Mouse (Mus musculus): ENCODE measurements around the gene Styxl1. TPM values are rescaled to one million over a fixed set of nuclear protein-coding genes. Genes with fewer than 3 reads are reported as not detected.

Gene Styxl1
- polyA plus RNA-seq, 1 experiment from 2014 or later: not detected

GRCm38 (mm10) chr5:135751595-135751994, 26.6 kb downstream of the Styxl1 start:
- Histone ChIP-seq H3K27ac (no peak overlapping the region), H3K36me3 (no peaks in the 10 kb centered on the region), H3K4me2 (replicated peaks) (no peak overlapping the region), H3K27me3 (no peaks in the 10 kb centered on the region), H3K4me3 (no peak overlapping the region), H3K4me1 (no peaks in the 10 kb centered on the region), H3K9ac (no peak overlapping the region), H3K9me3 (replicated peaks) (peaks cover 13% of the 10 kb centered on the region)
- ATAC-seq (ENCODE audit: low FRiP score): no peak
- 77% methylated on average over 2 of the region's 2 CpGs for WGBS

GRCm38 (mm10) chr5:135751041-135751440, 27.1 kb downstream of the Styxl1 start:
- 79% methylated on average over 1 of the region's 1 CpGs for WGBS
- Histone ChIP-seq H3K36me3 (no peaks in the 10 kb centered on the region), H3K4me2 (replicated peaks) (no peak overlapping the region), H3K27ac (no peak overlapping the region), H3K9me3 (replicated peaks) (peaks cover 13% of the 10 kb centered on the region), H3K4me3 (no peak overlapping the region), H3K27me3 (no peaks in the 10 kb centered on the region), H3K9ac (no peak overlapping the region), H3K4me1 (no peaks in the 10 kb centered on the region)
- no peak for ATAC-seq (ENCODE audit: low FRiP score)

- peaks cover 18% of the 10 kb centered on the region for H3K36me3 ChIP-seq
- no peak overlapping the region for H3K27ac ChIP-seq
- 19% methylated on average over 12 of the region's 12 CpGs for WGBS
- H3K4me3 ChIP-seq: peak overlapping the region; percentile 91
- H3K9me3 ChIP-seq (replicated peaks): peaks cover 13% of the 10 kb centered on the region
- H3K9ac ChIP-seq: peak overlapping the region; percentile 91; the same call in 1 of the 2 replicates
- ATAC-seq (ENCODE audit: low FRiP score): no peak
- peak overlapping the region; percentile 95 for H3K4me2 ChIP-seq (replicated peaks)
- H3K27me3 ChIP-seq: peaks cover 10% of the 10 kb centered on the region; the same call in 1 of the 2 replicates
- H3K4me1 ChIP-seq: peaks cover 19% of the 10 kb centered on the region
Observed at GRCm38 (mm10) chr5:135744742-135745141, 33.4 kb downstream of the Styxl1 start.

GRCm38 (mm10) chr5:135743741-135744609, 34.2 kb downstream of the Styxl1 start, which contains the start of gene Tmem120a:
TSS of gene Tmem120a (minus strand) at chr5:135744448.
- Histone ChIP-seq H3K36me3 (peaks cover 22% of the 10 kb centered on the region), H3K4me1 (peaks cover 19% of the 10 kb centered on the region), H3K27me3 (peaks cover 10% of the 10 kb centered on the region; the same call in 1 of the 2 replicates), H3K4me3 (peak within 1 kb of the TSS; percentile 91), H3K9ac (peak within 1 kb of the TSS; percentile 91), H3K9me3 (replicated peaks) (peaks cover 13% of the 10 kb centered on the region), H3K27ac (peak within 1 kb of the TSS; percentile 68), H3K4me2 (replicated peaks) (peak within 1 kb of the TSS; percentile 95)
- ATAC-seq (ENCODE audit: low FRiP score): peak; percentile 96
- under 1% methylated on average over 58 of the region's 60 CpGs for WGBS

- Histone ChIP-seq H3K4me2 (replicated peaks) (peak overlapping the region; percentile 95), H3K27ac (no peak overlapping the region), H3K36me3 (peaks cover 22% of the 10 kb centered on the region), H3K4me1 (peaks cover 19% of the 10 kb centered on the region), H3K9me3 (replicated peaks) (peaks cover 7% of the 10 kb centered on the region), H3K4me3 (peak overlapping the region; percentile 91), H3K9ac (peak overlapping the region; percentile 91), H3K27me3 (peaks cover 10% of the 10 kb centered on the region; the same call in 1 of the 2 replicates)
- ATAC-seq (ENCODE audit: low FRiP score): peak; percentile 66
- WGBS: 20% methylated on average over 18 of the region's 18 CpGs
Observed at GRCm38 (mm10) chr5:135742941-135743740, 35.0 kb downstream of the Styxl1 start.

GRCm38 (mm10) chr5:135742156-135742555, 36.0 kb downstream of the Styxl1 start:
- Histone ChIP-seq H3K9ac (no peak overlapping the region), H3K27me3 (peaks cover 10% of the 10 kb centered on the region; the same call in 1 of the 2 replicates), H3K4me2 (replicated peaks) (no peak overlapping the region; the same call in 1 of the 2 replicates), H3K4me1 (peaks cover 19% of the 10 kb centered on the region), H3K27ac (no peak overlapping the region), H3K9me3 (replicated peaks) (no peaks in the 10 kb centered on the region), H3K4me3 (no peak overlapping the region), H3K36me3 (peaks cover 25% of the 10 kb centered on the region)
- WGBS: 65% methylated on average over 10 of the region's 10 CpGs
- no peak for ATAC-seq (ENCODE audit: low FRiP score)

GRCm38 (mm10) chr5:135738266-135738665, 39.9 kb downstream of the Styxl1 start:
- 29% methylated on average over 6 of the region's 6 CpGs for WGBS
- Histone ChIP-seq H3K27me3 (no peaks in the 10 kb centered on the region), H3K36me3 (peaks cover 64% of the 10 kb centered on the region), H3K9me3 (replicated peaks) (no peaks in the 10 kb centered on the region), H3K4me2 (replicated peaks) (no peak overlapping the region), H3K4me1 (peaks cover 7% of the 10 kb centered on the region), H3K27ac (no peak overlapping the region), H3K4me3 (no peak overlapping the region), H3K9ac (no peak overlapping the region)
- no peak for ATAC-seq (ENCODE audit: low FRiP score)

- H3K4me1 ChIP-seq: no peaks in the 10 kb centered on the region
- H3K27me3 ChIP-seq: no peaks in the 10 kb centered on the region
- no peak overlapping the region for H3K4me2 ChIP-seq (replicated peaks)
- no peak for ATAC-seq (ENCODE audit: low FRiP score)
- peaks cover 75% of the 10 kb centered on the region for H3K36me3 ChIP-seq
- WGBS: 78% methylated on average over 7 of the region's 7 CpGs
- H3K4me3 ChIP-seq: no peak overlapping the region
- no peak overlapping the region for H3K9ac ChIP-seq
- H3K27ac ChIP-seq: no peak overlapping the region
- H3K9me3 ChIP-seq (replicated peaks): no peaks in the 10 kb centered on the region
Observed at GRCm38 (mm10) chr5:135737154-135737553, 41.0 kb downstream of the Styxl1 start.

- ATAC-seq (ENCODE audit: low FRiP score): no peak
- Histone ChIP-seq H3K36me3 (peaks cover 78% of the 10 kb centered on the region), H3K4me1 (no peaks in the 10 kb centered on the region), H3K27ac (no peak overlapping the region), H3K9ac (no peak overlapping the region), H3K4me2 (replicated peaks) (no peak overlapping the region), H3K4me3 (no peak overlapping the region), H3K9me3 (replicated peaks) (no peaks in the 10 kb centered on the region), H3K27me3 (no peaks in the 10 kb centered on the region)
- WGBS: 85% methylated on average over 16 of the region's 16 CpGs
Observed at GRCm38 (mm10) chr5:135736544-135736943, 41.6 kb downstream of the Styxl1 start.

- no peak for ATAC-seq (ENCODE audit: low FRiP score)
- H3K4me3 ChIP-seq: no peak overlapping the region
- H3K27ac ChIP-seq: no peak overlapping the region
- H3K9me3 ChIP-seq (replicated peaks): no peaks in the 10 kb centered on the region
- 93% methylated on average over 13 of the region's 13 CpGs for WGBS
- peaks cover 78% of the 10 kb centered on the region for H3K36me3 ChIP-seq
- H3K4me1 ChIP-seq: no peaks in the 10 kb centered on the region
- H3K27me3 ChIP-seq: no peaks in the 10 kb centered on the region
- H3K4me2 ChIP-seq (replicated peaks): no peak overlapping the region
- no peak overlapping the region for H3K9ac ChIP-seq
Observed at GRCm38 (mm10) chr5:135735741-135736140, 42.4 kb downstream of the Styxl1 start.

GRCm38 (mm10) chr5:135734057-135734680, 44.0 kb downstream of the Styxl1 start:
- 93% methylated on average over 41 of the region's 42 CpGs for WGBS
- H3K36me3 ChIP-seq: peaks cover 83% of the 10 kb centered on the region
- H3K27me3 ChIP-seq: no peaks in the 10 kb centered on the region
- no peak overlapping the region for H3K9ac ChIP-seq
- no peaks in the 10 kb centered on the region for H3K4me1 ChIP-seq
- no peak for ATAC-seq (ENCODE audit: low FRiP score)
- H3K27ac ChIP-seq: no peak overlapping the region
- no peak overlapping the region for H3K4me3 ChIP-seq
- H3K4me2 ChIP-seq (replicated peaks): no peak overlapping the region
- no peaks in the 10 kb centered on the region for H3K9me3 ChIP-seq (replicated peaks)

GRCm38 (mm10) chr5:135733071-135733470, 45.1 kb downstream of the Styxl1 start:
- WGBS: 96% methylated on average over 4 of the region's 4 CpGs
- H3K4me2 ChIP-seq (replicated peaks): no peak overlapping the region
- H3K4me3 ChIP-seq: no peak overlapping the region
- no peaks in the 10 kb centered on the region for H3K9me3 ChIP-seq (replicated peaks)
- 0 out of 2 replicates have a peak, but pooled peaks cover 2% of the 10 kb centered on the region for H3K4me1 ChIP-seq
- H3K36me3 ChIP-seq: peaks cover 90% of the 10 kb centered on the region
- H3K27ac ChIP-seq: no peak overlapping the region
- no peak overlapping the region for H3K9ac ChIP-seq
- no peaks in the 10 kb centered on the region for H3K27me3 ChIP-seq
- no peak for ATAC-seq (ENCODE audit: low FRiP score)
